Mouse (Mus musculus): ENCODE measurements around the gene Fndc5.
A peak's percentile ranks its signal among the peaks of the same experiment; 100 is the strongest.

The Fndc5 gene

DNA sequence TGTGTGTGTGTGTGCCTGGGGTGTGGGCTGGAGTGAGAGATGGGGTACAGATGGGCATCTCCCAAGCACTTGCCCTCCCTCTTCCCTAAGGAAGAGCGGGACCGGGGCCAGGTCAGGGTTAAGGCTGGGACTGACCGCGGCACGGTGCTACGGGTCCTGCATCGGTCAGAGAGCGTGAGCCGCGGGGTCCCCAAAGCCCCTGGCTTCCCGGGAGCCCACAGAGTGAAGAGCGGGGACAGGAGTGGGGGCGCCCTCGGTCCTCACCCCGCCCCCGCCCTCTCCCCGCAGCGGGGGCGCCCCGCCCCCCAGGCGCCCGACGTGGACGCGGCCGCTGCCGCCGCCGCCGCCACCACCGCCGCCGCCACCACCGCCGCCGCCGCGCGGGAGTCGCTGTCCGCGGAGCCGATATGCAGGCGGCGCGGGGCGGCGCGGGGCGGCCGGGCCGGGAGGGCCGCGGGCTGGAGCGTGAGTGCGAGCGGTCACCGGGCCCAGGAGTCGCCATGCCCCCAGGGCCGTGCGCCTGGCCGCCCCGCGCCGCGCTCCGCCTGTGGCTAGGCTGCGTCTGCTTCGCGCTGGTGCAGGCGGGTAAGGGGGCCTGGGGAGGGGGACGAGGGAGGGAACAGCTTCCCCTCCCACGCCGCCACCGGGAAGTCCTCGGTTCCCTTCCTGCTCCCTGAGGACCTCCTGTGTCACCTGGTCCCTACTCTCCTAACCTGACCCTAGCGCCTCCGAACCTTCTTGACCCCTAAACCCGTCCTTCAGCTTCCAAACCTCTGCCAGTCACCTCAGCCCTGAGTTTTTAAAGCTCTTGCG, at the start of gene Fndc5:
TSS of gene Fndc5 (plus strand) at position 421 of the 813 bp plus-strand sequence.
- DNase-seq (ENCODE audit: low spot score in 2 of 2): peak in 1 of 2 experiments; percentile 20

DNA sequence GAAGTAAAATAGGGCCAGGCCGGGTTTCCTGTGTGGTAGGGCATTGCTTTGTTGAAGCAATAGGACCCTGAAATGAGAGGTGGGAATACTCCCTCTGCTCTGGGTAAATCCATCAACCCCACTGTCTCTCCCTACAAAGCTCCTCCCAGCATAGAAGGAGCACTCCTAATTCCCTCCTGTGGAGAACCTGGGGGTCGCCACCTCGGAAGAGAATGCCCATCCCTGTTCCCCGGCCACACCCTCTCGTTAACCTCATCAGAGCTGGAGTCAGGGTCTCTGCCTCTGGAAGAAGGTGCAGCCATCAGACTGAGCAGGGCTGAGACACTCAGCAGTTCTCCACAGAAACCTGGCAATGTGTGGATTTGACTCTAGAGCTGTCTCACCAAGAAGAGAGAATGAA, 48.9 kb upstream of the Fndc5 start:
- DNase-seq (ENCODE audit: low spot score in 2 of 2): no peak

DNA sequence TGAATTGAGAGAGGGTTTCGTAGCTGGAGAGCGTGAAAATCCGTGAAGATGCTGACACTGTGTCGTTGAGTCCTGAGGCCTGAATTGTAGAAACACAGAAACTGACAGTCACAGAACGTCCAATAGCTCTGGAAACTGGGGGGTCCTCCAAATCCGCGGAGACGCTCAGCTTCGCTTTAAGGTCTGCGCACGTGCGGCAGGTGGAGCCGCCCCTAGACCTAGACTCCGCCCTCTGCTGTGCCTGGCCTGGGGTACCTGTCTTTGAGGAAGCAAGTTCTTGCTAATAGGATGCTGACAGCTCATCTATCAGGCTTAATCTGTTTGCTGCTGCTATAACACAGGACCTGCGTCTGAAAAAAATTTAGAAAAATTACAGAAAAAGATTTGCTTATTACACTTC, 41.5 kb upstream of the Fndc5 start:
- no peak for DNase-seq (ENCODE audit: low spot score in 2 of 2)

DNA sequence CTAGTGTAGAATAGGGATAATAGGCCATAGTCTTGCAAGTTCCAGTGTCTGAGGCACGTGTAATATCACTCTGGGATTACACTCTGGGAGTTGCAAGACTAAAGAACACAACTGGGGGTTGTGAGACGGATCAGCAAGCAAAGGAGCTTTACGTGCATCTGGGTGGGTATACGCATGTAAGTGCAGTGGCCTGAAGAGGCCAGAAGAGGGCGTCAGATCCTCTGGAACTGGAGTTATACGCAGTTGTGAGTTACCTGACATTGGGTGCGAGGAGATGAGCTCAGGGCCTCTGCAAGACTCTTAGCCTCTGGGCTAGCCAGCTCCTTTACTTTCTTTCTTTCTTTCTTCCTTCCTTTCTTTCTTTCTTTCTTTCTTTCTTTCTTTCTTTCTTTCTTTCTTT, 39.8 kb upstream of the Fndc5 start:
- no peak for DNase-seq (ENCODE audit: low spot score in 2 of 2)

DNA sequence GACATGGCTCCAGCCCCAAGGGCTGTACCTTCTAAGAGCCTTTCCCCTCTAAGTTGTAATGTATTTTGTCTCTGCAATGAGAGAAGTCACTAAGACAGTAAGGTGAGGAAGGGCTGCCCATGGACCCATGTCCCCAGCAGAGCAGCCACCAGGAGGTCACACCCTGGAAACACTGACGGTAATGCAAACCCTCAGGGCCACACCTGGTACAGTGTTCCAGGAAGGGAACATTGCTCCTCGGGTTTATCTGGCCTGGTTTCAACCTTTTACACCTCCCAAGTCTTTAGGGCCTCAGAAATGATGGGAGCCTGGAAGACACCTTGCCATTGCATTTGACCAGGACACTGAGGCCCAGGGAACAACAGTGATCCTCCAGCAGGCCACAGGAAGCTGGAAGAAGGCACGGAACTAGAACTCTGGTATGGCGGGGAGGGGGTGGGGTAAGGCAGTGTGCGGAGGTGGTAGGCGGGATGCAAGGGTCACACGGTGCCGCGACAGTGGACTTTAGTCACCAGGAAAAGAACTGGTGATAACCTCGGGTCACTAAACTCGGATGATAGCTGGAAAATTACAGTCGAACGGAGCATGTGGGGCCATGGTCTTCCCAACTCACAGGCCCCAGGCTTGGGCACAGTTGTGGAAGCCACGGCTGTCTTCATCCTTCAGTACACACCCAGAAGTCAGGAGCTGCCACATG, 34.5 kb upstream of the Fndc5 start:
- no peak for DNase-seq (ENCODE audit: low spot score in 2 of 2)

DNA sequence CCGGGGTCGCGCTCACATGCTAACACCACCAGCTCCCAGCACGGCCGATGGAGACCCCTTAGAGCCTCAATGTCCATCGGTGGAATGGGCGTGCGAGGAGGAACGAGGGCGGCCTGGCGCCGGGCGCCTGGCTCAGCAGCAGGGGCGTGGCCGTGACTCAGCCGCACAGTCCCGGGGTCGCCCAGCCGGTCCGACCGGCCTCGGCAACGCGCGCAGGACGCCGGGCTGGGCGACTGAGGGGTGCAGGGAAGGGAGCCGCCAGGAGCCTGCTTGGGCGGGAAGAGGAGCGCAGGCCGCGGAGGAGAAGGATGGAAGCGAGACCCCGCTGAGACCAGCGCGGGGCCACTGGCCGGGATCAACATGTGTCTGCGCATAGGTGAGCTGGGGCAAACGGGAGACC, 31.4 kb upstream of the Fndc5 start, which contains the start of gene Tmem54:
TSS of gene Tmem54 (plus strand) at position 193 of the 400 bp plus-strand sequence.
- no peak for DNase-seq (ENCODE audit: low spot score in 2 of 2)

DNA sequence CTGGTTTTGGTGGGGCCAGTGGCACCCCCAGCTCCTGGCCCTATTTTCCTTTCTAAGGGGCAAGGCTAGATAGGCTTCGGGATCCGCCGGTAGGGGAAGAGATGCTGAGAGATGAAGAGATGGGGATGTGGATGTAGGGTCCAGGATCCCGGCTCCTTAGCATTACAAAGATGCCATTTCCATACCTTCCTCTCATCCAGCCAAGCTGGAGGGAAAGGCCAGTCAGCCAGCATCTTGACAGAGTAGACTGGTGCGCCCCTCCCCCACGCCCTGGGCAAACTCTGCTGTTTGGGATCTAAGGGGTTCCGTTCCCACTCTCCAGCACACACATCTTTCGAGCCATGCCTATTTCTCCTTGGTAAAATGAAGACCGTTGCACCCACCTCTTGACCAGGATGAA, 30.7 kb upstream of the Fndc5 start:
- no peak for DNase-seq (ENCODE audit: low spot score in 2 of 2)

DNA sequence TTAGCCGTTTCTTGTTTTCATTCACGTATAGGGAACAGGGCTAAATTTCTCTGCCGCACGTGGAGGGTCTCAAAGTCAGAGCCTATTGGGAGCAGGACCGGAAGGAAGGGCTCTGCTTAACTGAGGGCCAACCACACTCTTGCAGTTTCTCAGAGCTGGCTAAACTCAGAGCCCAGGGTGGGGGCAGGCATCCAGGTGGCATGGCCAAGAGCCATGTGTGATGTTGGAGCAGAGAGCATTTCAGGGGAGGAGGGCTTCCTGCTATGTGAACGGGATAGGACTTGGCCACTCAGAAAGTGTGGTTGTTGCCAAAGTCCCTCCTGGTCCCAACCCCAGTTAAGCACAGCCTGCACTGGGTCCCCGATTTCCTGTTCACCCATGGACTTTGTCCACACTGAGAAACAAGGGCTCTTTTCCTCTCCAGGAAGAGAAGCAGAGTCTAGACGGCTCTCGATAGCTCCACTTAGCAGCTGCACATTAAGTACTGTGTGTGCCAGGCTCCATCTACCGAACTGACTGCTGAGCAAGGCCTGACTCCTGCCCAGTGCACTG, 29.4 kb upstream of the Fndc5 start:
- no peak for DNase-seq (ENCODE audit: low spot score in 2 of 2)

DNA sequence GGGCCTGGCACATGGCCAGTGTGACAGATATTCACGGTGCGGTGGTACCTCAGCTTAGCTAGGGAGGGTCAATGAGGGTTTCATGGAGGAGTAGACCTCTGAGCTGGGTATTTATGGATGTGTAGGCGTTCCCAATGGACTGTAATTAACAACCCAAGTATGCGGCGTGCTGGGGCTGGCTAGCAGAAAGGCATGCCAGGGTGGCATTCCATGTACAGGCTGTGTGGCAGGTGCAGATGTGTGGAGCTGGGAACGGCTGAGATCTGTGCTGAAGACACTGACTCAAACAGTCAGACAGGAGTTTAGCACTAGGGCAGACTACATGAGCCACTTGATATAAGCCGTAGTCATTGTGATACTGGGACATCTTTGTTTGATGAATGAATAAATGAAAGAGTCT, 28.2 kb upstream of the Fndc5 start:
- no peak for DNase-seq (ENCODE audit: low spot score in 2 of 2)

DNA sequence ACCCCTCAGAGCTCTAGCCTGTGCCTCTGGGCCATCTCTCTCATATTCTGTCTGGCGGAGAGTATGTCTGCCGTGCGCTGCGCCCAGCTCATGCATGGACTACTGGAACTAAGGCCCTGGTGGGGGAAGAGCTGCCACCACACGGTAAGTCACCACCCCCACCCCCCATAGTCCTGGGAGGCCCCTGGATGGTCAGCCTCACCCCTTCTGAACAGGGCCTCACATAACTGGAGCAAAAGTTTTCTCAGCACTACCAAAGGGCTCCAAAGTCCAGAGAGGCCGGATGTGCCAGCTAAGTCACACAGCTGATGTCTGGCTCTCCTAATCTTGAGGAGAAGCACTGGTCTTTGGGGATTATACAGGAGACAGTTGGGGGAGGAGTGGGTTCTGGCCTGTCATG, 26.0 kb upstream of the Fndc5 start:
- no peak for DNase-seq (ENCODE audit: low spot score in 2 of 2)

DNA sequence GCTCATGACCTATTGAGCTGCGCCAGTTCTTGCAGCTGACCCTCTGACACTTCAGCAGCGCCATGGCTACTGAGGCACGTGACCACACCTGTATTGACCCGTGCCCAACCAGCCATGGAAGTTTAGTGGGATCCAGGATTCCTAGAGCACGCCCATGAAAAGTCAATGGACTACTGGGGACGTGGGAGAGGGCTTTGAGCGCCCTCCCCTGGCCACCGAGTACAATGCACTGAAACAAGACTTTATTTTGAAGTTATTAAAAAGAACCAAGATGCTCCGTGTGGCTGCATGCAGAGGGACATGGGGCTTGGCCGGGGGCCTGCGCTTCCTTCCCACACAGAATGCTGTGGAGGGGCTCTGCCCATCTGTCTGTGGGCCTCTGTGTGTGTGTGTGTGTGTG, 25.4 kb upstream of the Fndc5 start:
- no peak for DNase-seq (ENCODE audit: low spot score in 2 of 2)

DNA sequence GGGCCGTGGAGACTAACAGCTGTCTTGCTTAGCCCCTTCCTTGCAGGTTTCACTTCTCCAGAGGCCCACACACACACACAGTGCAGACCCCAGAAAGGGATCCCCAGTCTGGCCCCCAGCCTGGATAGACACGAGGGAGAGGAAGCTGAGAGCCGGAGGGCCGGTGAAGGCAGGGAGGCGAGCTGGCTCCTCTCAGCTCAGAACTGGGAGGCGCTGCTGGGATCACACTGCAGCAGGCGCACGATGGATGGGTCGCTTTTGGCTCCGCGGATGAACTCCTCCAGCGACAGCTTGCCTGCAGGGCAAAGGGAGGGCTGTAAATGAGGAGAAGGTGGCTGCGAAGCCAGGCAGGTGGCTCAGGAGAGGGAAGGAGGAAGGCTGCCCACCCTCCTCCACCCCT, 24.6 kb upstream of the Fndc5 start:
- DNase-seq (ENCODE audit: low spot score in 2 of 2): no peak

DNA sequence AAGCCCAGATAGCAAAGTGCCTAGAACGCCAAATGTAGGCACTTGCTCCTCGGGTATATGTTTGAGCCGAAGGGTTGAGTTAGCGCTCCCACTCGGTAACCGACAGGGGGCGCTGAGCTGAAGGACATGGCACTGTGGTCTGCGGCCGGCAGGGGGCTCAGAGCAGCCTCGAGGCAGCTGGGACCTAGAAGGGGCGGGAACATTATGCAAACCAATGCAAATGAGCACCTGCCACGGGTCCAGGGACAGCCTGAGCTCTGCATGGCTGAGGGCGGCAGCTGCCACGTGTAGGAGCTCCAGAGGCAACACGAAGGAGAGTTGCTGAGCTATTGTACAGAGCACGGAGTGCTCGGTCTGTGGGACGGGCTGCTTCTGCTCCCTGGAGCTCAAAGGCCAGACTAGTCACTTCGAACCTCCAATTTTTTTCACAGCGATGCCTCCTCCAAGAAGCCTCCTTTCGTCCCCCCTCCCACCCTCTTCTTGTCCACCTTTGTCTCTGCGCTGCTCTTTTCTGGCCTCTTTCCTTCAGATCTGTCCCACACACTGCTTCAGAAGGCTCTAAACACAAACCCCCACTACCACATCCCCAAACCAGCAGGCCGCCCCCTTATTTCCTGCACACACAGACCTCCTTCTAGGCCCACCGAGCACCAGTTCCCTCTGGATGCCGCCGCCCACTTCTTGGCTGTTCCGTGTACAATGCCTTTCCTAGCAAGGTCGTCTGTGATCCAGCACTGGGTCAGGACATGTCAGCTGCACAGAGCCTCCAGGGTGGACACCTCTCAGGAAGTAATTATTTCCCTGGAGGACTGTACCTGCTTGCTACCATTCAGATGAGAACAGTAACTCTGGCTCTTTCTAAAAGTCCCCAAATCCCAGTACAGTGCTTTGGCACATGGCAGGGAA, 23.5 kb upstream of the Fndc5 start:
- peak; percentile 84 to 86 for DNase-seq (ENCODE audit: low spot score in 2 of 2)

DNA sequence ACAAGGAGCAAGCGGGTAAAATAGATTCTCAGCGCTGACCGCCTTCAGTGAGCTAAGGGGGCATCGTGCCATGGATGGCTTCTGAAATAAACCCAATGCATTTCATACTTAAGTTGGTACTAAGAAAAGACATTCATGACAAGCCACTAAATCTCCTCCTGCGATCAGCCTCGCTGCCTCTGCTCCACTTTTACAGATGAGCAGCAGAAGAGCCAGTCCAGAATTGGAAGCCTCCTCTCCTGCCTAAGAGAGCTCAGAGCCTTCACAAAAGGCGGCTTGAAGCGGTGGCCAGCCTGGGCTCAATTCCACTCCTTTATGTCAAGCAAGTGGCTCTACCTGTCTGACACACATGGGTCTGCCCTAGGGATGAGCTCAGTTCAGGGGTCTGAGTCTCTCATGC, 20.1 kb upstream of the Fndc5 start:
- no peak for DNase-seq (ENCODE audit: low spot score in 2 of 2)

DNA sequence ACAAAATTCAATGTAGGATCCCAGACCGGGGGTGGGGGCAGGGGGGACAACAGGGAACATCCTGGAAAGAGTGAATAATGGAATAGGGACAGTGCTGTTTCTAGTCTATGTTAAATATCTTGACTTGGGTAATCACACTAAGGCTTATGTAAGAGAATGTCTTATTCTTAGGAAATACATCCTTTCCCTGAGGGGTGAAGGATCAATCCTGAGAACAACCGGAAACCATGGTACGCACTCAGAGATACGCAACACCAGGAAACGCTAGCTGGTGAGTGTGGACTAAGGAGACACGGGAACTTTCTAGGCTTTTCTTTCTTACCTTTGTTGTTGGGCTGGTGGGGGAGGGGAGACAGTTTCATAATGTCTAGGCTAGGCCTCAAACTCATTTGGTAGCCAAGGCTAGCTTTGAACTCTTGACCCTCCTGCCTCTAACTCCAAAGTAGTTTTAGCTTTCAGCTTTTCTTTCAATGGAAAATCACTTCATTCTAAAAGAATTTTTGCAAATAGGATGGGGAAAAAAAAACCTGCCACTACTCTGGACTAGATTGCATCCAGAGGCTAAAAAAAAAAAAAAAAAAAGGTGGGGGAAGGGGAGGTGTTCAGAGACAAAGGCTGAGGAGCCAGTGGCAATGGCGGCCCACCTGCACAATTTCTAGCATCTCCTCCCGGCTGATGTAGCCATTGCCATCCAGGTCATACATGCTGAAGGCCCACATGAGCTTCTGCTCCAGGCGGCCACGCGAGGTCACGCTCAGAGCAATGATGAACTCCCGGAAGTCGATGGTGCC, 18.9 kb upstream of the Fndc5 start:
- no peak for DNase-seq (ENCODE audit: low spot score in 2 of 2)

DNA sequence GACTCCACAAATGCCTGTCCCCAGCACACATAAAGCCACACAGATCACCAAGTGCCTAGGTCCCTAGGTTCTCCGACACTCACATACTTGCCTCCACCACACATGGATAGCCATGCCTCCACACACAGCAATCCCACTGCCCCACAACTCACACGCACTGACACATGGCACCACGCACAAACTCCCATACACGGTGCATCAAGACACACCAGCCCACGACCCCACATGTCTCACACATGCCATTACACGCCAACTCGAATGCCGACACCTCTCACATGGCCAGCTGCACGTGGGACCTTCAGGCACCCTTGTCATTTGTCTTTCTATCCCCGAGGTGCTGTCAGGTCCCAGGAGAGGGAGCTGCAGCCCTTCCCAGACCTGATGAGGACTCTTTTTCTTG, 17.1 kb upstream of the Fndc5 start:
- DNase-seq (ENCODE audit: low spot score in 2 of 2): no peak

DNA sequence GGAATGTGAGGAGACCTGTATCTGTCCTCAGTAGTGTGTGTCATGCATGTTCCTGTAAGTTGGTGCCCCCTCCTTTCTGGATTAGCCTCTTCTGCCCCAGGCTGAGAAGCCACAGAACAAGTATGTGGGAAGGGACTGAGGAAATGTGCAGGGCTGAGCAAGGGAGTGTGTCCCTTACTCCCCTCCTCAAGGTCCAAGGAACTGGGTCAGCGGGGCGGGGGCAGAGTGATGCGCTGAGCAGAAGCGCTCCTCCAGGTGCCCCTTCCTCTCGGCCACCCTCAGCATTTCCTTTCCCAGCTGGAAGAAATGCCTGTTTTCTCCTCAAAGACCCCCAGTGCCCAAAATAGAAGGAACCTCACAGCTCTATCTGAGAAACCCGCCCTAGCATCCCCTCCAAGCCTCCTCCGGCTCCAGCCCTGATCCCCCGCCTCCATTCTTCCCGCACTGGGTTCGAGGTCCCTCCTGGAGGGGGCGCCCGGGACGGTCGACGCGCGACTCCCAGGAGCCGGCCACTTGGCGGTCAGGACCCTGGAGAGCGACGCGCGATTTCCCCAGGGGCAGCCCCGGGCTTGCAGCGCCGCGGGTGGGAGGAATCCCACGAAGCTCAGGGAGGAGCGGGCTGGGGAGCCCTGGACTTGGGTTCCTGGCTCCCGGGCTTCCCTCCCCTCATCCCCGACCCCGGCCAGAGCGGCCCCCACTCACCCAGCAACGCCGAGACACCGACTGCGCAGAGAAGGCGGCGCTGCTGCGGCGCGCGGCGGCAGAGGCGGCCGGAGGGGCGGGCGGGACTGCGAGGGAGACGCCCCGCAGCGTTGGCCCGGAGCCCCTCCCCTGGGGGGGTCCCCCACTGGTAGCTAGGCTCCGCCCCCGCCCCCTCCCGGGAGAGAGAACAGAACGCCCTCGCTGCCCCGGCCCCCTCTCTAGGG, 16.0 kb upstream of the Fndc5 start:
- peak in 1 of 2 experiments; percentile 73 for DNase-seq (ENCODE audit: low spot score in 2 of 2)

DNA sequence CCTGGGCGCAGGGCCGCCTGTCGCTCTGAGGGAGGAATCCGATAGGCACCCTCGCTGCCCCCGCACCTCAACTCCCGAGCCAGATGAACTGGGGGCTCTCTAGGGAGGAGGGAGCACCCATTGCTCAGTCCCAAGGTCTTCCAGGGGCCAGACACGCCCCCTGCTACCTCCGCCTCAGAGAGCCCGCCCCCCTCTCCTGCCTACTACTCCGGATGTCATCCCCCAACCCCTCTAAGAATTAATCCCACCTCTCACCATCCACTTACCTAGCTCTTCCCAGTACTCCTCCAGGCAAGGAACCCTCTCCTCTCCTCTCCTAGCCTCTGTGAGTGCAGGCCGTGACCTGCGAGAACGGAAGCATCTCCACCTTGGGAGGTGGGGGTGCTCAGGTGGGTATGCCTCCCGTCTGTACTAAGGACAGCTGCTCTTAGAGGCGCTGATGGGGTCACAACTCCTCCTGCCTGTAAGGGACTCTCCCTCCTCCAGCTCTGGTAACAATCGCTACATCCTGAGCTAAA, 15.2 kb upstream of the Fndc5 start, which contains the start of gene Hpca:
TSS of gene Hpca (minus strand) at position 468 of the 518 bp plus-strand sequence.
- no peak for DNase-seq (ENCODE audit: low spot score in 2 of 2)

DNA sequence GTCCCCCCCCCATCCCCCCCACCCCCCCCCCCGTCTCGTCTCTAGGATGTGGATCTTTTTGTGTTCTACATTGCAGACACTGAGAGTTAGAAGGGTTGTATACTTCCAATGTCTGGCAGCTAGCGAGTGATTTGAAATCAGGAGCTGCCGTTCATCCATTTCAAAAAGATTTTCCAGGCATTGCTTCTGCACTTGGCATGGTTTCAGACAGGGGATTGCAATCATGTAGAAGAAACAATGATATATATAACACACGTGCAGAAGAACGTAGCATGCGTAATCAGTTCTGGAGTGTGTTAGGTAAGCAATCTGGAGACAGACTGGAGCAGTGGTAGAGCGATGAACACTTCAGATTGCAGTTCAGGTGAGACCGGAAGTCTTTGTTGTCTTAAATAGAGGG, 14.7 kb upstream of the Fndc5 start:
- DNase-seq (ENCODE audit: low spot score in 2 of 2): no peak

DNA sequence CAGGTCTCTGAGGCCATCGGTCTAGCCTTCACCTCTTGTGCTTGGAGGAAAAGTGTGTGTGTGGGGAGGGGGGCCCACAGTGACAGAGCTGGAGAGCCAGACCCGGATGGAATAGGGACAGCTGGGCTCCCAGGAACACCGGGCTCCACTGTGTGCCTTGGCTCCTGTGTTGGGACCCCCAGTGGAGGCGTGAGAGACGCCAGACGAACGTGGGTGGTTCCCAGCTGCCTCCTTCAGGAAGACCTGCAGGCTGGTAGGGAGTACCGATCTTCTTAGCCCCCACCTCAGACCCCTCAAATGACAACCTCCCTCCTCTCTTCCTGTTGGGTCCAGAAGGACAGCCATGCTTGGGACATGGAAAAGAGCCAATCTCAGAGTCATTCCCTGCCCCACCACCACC, 14.1 kb upstream of the Fndc5 start:
- DNase-seq (ENCODE audit: low spot score in 2 of 2): no peak

All from frontal cortex, postnatal 10 days (tissue).